Mouse (Mus musculus) forebrain, postnatal 0 days (tissue): ENCODE data around the gene Apeh. TPM values are rescaled to one million over a fixed set of nuclear protein-coding genes. Genes with fewer than 3 reads are reported as not detected.

ENCODE experiments used
- ATAC-seq: fragments of 200-750 bp; cut with Nextera tagmentation; 2 replicates; pipeline ENCODE4 v1.8.0; 2017; ENCODE audit warnings: mild to moderate bottlenecking, moderate library complexity
- DNase-seq: peaks from one replicate; pipeline ENCODE4 v3.0.0-alpha.2; 2015
- H3K27ac ChIP-seq: fragments of 300-500 bp; sonication (generic); 2 replicates; pipeline ENCODE4 v1.5.1; 2014; ENCODE audit warnings: low read depth, mild to moderate bottlenecking, antibody characterized with exemption, low read length, moderate library complexity, mixed read lengths
- H3K27me3 ChIP-seq: fragments of 300-500 bp; sonication (generic); 2 replicates; pipeline ENCODE4 v1.6.1; 2014; ENCODE audit warnings: mild to moderate bottlenecking, low read length, mixed read lengths; ENCODE audit not compliant: insufficient read depth
- H3K36me3 ChIP-seq: fragments of 300-500 bp; sonication (generic); 2 replicates; pipeline ENCODE4 v1.6.1; 2014; ENCODE audit warnings: mild to moderate bottlenecking, moderate library complexity; ENCODE audit not compliant: insufficient read depth
- H3K4me1 ChIP-seq: fragments of 300-500 bp; sonication (generic); 2 replicates; pipeline ENCODE4 v1.6.1; 2014; ENCODE audit warnings: antibody characterized with exemption; ENCODE audit not compliant: insufficient read depth
- H3K4me2 ChIP-seq: fragments of 300-500 bp; sonication (generic); 2 replicates; pipeline ENCODE4 v1.6.1; 2014; ENCODE audit warnings: low read depth, mild to moderate bottlenecking, moderate library complexity
- H3K4me3 ChIP-seq: fragments of 300-500 bp; sonication (generic); 2 replicates; pipeline ENCODE4 v1.5.1; 2014; ENCODE audit warnings: low read depth, low read length, mixed read lengths
- H3K9ac ChIP-seq: fragments of 300-500 bp; sonication (generic); 2 replicates; pipeline ENCODE4 v1.6.1; 2014; ENCODE audit warnings: mild to moderate bottlenecking
- H3K9me3 ChIP-seq: fragments of 300-500 bp; sonication (generic); 2 replicates; pipeline ENCODE4 v1.6.1; 2016; ENCODE audit warnings: low read length
- CTCF ChIP-seq: sonication (generic); IDR thresholded peaks from 2 replicates; pipeline ENCODE4 v1.5.1; 2016; ENCODE audit warnings: antibody characterized with exemption, control low read depth, low read depth
- WGBS: fragments of 180-500 bp; shearing (Covaris S2); extraction: QIAGEN DNeasy Blood & Tissue Kit; methylation state at CpG from one replicate; pipeline ENCODE4 v1.1.7; 2014; 5-methylcytosine and 5-hydroxymethylcytosine counted together
- polyA plus RNA-seq: library from polyadenylated mRNA; unstranded; fragments of >200 nt; fragmentation: Nextera tagmentation; extraction: Ambion mirVana; gene quantifications from 2 replicates; pipeline ENCODE4 v1.2.1, GENCODE M21; 2015
- total RNA-seq: library from RNA; depleted of rRNA; stranded (reverse); fragments of >200 nt; gene quantifications from 2 replicates; pipeline ENCODE4 v1.2.3, GENCODE M21; 2014; rRNA removed

The Apeh gene
- total RNA-seq = 24.5 and 27.9 TPM in 2 replicates
- polyA plus RNA-seq = 28.2 and 30.0 TPM in 2 replicates

DNA sequence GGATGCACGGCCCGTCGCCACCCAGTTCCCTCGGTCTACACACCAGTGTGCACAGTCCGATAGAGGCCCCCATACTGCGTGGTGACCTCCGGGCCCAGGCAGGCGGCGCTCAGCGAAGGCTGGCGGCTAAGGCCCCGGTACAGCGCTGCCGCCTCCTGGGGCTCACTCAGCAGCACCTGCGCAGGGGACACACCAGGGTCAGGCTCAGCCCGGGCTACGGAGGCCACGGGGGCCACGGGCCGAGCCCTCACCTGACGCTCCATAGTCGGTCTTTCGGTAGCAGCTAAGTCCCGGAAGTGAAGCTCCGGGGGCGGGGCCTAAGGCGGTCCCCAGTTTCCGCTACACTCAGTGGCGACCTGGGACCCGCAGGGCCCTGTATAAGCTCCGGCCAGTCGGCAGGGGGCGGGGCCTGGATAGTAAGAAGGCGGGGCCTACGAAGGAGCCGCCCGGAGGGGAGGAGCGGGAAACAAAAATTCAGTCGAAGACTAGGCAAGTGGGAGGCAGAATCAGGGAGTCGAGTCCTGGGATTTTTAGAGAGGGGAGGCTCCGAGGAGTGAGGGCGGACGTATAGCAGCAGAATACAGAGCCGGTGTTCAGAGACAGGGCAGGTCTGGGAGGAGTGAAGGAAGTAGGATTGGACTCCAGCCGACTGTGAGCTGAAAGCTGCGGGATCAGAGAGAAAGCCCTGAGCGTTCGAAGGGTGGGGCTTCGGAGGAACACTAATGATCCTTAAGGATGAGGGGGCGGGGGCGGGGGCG lies at the start of gene Apeh:
Gene Apeh, minus strand, starts transcription at position 423 of the 758 bp plus-strand sequence.
- no peaks in the 10 kb centered on the region for H3K4me1 ChIP-seq
- H3K36me3 ChIP-seq = peaks cover 50% of the 10 kb centered on the region
- WGBS = 2% methylated on average over 51 of the region's 52 CpGs
- peak; percentile 83 for DNase-seq
- no peaks in the 10 kb centered on the region for H3K27me3 ChIP-seq
- peak; percentile 6; the same call in 1 of the 2 replicates for TF ChIP-seq CTCF
- ATAC-seq = peak; percentile 90
- peak within 1 kb of the TSS; percentile 98 for H3K4me2 ChIP-seq
- H3K27ac ChIP-seq = peak within 1 kb of the TSS; percentile 74
- peak within 1 kb of the TSS; percentile 44 for H3K4me3 ChIP-seq
- no peaks in the 10 kb centered on the region for H3K9me3 ChIP-seq
- H3K9ac ChIP-seq = peak within 1 kb of the TSS; percentile 67

DNA sequence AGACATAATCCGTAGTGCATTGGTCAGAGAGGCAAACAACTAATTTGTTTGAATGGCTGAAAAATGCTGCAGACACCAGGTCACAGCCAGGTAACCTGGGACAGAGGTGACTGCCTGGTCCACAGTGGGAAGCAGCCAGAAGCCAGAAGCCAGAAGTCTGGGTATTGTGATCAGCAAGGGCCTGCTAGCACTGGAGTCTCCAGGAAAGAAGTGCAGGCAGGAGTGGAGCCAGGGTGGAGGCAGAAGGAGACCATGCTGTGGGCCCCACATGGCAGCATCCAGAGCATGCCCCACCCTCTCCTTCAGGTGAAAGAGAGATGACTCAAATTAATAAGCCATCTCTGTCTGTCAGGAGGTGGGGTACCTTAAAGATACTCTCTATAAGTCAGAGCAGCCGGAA lies 49.1 kb upstream of the Apeh start:
- no peak overlapping the region for H3K4me2 ChIP-seq
- H3K27me3 ChIP-seq = no peaks in the 10 kb centered on the region
- no peaks in the 10 kb centered on the region for H3K9me3 ChIP-seq
- H3K27ac ChIP-seq = no peak overlapping the region
- no peak overlapping the region for H3K4me3 ChIP-seq
- no peaks in the 10 kb centered on the region for H3K4me1 ChIP-seq
- no peak for TF ChIP-seq CTCF
- 88% methylated on average over 2 of the region's 2 CpGs for WGBS
- peaks cover 10% of the 10 kb centered on the region for H3K36me3 ChIP-seq
- DNase-seq (no peak), ATAC-seq (no peak)
- H3K9ac ChIP-seq = no peak overlapping the region

DNA sequence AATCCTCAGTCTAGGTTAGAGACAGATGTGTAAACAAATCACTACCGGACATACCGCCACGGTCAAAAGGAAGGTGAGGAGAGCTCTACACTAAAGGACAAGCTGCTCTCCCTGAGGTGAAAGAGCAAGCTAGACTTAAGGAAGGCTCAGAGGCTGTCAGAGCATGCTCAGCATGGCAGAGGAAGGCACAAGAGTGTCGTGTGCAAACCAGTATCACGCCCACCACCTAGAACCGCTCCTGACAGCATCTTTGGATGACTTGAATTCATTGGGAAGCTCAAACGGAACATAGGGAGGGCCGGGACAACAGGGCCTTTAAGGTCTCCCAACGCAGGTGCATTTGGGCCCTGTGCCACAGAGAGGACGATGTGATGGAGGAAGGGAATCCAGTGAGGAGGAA lies 47.0 kb upstream of the Apeh start:
- H3K9me3 ChIP-seq = no peaks in the 10 kb centered on the region
- no peak for ATAC-seq
- TF ChIP-seq CTCF = no peak
- 91% methylated on average over 10 of the region's 10 CpGs for WGBS
- H3K9ac ChIP-seq = no peak overlapping the region
- peaks cover 23% of the 10 kb centered on the region for H3K36me3 ChIP-seq
- H3K4me3 ChIP-seq = no peak overlapping the region
- H3K27me3 ChIP-seq = no peaks in the 10 kb centered on the region
- DNase-seq = no peak
- H3K4me2 ChIP-seq = no peak overlapping the region
- no peaks in the 10 kb centered on the region for H3K4me1 ChIP-seq
- H3K27ac ChIP-seq = no peak overlapping the region

DNA sequence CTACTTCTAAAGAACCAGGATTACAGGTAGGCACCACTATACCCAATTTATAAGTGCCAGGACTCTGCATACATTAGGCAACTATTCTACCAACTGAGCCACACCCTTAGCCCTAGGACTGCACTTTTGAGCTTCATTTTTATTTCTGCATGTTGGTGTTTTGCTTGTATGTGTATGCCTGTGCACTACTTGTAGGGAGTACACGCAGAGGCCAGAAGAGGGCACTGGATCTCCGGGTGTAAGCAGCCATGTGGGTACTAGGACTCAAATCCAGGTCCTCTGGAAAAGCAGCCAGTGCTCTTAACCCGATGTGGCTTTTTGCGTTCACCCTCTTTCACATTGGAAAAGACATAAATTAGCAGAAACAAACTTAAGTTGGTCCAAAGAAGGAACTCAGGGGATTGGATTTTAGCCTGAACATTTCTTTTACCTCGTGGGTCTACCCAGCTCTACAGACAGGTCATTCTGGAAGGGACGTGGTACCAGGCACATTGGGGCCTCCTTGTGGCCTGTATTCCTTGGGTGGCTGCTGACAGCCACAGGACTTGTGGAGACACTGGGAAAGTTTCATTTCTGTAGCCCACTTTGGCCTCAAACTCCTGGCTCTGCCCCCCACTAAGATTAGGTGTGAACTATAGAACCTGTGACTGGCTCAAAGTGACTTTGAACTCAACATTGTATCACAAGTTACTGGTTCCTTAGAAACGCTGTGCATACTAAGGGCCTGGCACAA lies 45.7 kb upstream of the Apeh start:
- Histone ChIP-seq H3K27me3 (no peaks in the 10 kb centered on the region), H3K4me2 (no peak overlapping the region), H3K9me3 (no peaks in the 10 kb centered on the region), H3K27ac (no peak overlapping the region), H3K36me3 (peaks cover 23% of the 10 kb centered on the region), H3K9ac (no peak overlapping the region), H3K4me1 (no peaks in the 10 kb centered on the region), H3K4me3 (no peak overlapping the region)
- DNase-seq (no peak), ATAC-seq (no peak)
- WGBS = 79% methylated on average over 7 of the region's 7 CpGs
- TF ChIP-seq CTCF = peak; percentile 29; the same call in 1 of the 2 replicates

DNA sequence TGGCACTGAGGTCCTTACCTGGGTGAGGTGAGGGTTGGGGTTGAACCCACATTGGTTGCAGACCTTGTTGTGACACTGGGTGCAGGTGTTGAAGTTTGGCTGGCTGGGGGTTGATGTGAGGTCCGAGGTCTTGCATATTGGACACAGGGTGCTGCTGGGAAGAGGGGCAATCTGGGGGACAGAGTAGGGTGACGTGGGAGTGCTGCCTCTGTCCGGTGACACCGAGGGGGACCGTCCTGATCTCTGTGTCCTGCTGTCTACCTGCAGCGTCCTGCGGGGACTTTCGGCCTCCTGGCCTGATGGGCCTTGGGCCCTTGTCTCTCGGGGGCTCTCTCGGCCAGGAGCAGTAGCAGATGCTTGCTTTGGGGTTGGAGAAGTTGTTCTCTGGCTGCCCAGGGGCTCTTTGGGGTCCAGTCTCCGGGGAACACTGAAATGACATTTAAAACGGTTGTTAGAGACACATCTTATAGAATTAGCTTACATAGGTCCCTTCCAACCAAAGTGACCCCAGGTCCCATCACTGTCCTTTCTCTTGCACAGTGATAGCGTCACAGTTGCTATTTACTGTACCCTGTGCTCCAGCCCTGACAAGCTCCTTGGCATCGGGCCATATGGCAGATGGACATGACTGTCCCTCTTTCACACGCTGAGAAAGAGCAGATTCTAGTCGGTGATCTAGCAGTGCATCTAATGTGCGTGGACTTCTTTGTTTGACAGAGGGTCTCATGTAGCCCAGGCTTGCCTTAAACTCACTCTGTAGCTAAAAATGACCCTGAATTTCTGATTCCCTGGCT lies 45.0 kb upstream of the Apeh start:
- DNase-seq (no peak), ATAC-seq (no peak)
- H3K36me3 ChIP-seq = peaks cover 23% of the 10 kb centered on the region
- no peak overlapping the region for H3K27ac ChIP-seq
- H3K27me3 ChIP-seq = no peaks in the 10 kb centered on the region
- 83% methylated on average over 17 of the region's 17 CpGs for WGBS
- TF ChIP-seq CTCF = no peak
- no peak overlapping the region for H3K4me2 ChIP-seq
- H3K9me3 ChIP-seq = no peaks in the 10 kb centered on the region
- no peak overlapping the region for H3K9ac ChIP-seq
- no peak overlapping the region for H3K4me3 ChIP-seq
- no peaks in the 10 kb centered on the region for H3K4me1 ChIP-seq

DNA sequence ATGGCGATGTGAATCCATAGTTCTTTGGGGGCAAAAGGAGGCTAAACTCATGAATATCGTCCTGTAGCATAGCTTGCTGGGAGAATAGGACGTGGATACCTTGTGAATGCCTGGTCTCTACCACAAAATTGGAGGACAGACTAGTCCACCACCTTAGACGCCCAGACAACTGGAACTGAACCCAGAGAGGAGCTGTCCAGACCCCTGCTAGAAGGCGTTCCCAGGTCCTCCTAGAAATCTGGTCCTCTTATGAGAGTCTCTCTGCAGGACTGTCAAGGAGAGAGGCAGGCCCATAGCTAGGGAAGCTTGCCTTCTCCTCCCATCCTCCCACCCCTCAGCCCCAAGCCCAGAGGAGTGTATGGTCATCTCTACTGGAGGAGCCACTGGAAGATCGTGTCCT lies 43.7 kb upstream of the Apeh start:
- DNase-seq = no peak
- no peak overlapping the region for H3K9ac ChIP-seq
- no peak for ATAC-seq
- peaks cover 23% of the 10 kb centered on the region for H3K36me3 ChIP-seq
- H3K4me2 ChIP-seq = no peak overlapping the region
- TF ChIP-seq CTCF = no peak
- no peaks in the 10 kb centered on the region for H3K27me3 ChIP-seq
- 77% methylated on average over 6 of the region's 6 CpGs for WGBS
- H3K27ac ChIP-seq = no peak overlapping the region
- H3K9me3 ChIP-seq = no peaks in the 10 kb centered on the region
- H3K4me1 ChIP-seq = no peaks in the 10 kb centered on the region
- H3K4me3 ChIP-seq = no peak overlapping the region
